ENCODE assay signal across 8 mouse cellular contexts in the genomic region with DNA sequence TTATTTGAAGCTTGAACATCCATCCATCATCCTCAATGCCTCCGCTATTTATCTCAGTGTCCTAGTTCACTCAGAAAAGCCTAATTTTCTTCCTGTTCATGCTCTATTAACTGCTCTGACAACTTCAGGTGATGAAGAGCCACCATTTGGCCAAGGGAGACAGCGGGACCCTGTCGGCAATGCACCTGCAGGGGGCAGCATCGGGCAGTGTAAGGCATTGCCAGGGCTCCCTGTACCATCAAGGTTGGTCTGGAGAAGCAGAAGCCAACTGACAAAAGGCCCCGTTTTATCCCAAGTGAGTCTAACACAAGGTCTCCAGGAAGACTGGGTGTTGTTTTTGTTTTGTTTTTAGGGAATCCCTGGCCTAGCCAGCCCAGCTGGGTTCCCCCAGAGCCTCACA. TPM values are rescaled to one million over a fixed set of nuclear protein-coding genes. Genes with fewer than 3 reads are reported as not detected.
DNase-seq lines count a peak whose midpoint lies in the region; ATAC-seq and TF ChIP-seq lines count a peak whose summit lies in the region.

No protein-coding gene starts in this region.

- H3K27ac ChIP-seq in heart, embryonic 12.5 days (ENCODE audit: poor library complexity, severe bottlenecking) = no peak overlapping the region
- no peak overlapping the region for H3K27ac ChIP-seq in kidney, postnatal 0 days
- no peak overlapping the region for H3K27ac ChIP-seq in liver, embryonic 11.5 days (ENCODE audit: low read depth, low read length)

- no peaks in the 10 kb centered on the region for H3K27me3 ChIP-seq in heart, embryonic 12.5 days (replicated peaks)
- no peaks in the 10 kb centered on the region for H3K27me3 ChIP-seq in kidney, postnatal 0 days (ENCODE audit: insufficient read depth, low read length)
- no peaks in the 10 kb centered on the region; the same call in 1 of the 2 replicates for H3K27me3 ChIP-seq in liver, embryonic 11.5 days (replicated peaks; ENCODE audit: control insufficient read depth, insufficient read depth, low read length)
- H3K27me3 ChIP-seq in splenic B cell, adult 2 months (ENCODE audit: control insufficient read depth, insufficient read depth, low read length, poor library complexity, severe bottlenecking) = no peaks in the 10 kb centered on the region

- peak; percentile 88 for DNase-seq in A20 (ENCODE audit: low read depth, low spot score)
- DNase-seq in brain, adult 2 months (ENCODE audit: low read depth, low spot score) = peak; percentile 94
- DNase-seq in kidney, postnatal 0 days (ENCODE audit: low spot score) = peak; percentile 97
- DNase-seq in liver, embryonic 11.5 days (ENCODE audit: low spot score) = peak; percentile 84
- peak; percentile 93 for DNase-seq in naive thymus-derived CD4-positive, alpha-beta T cell, adult 2 months (ENCODE audit: low read depth)
- DNase-seq in splenic B cell, adult 2 months (ENCODE audit: low read depth, low spot score) = peak; percentile 94

- no peak overlapping the region for H3K4me3 ChIP-seq in heart, embryonic 12.5 days
- H3K4me3 ChIP-seq in kidney, postnatal 0 days (replicated peaks; ENCODE audit: low read depth, low read length) = no peak overlapping the region
- no peak overlapping the region for H3K4me3 ChIP-seq in liver, embryonic 11.5 days (ENCODE audit: low read depth, low read length)

- ATAC-seq in erythroblast, adult 5-6 weeks (replicated peaks; ENCODE audit: low FRiP score, poor library complexity, severe bottlenecking) = peak; percentile 87
- peak; percentile 68; the same call in 1 of the 2 replicates for ATAC-seq in heart, embryonic 12.5 days (ENCODE audit: insufficient number of reproducible peaks, low FRiP score)
- ATAC-seq in kidney, postnatal 0 days (replicated peaks; ENCODE audit: low FRiP score, low read depth) = peak; percentile 61
- peak; percentile 79 for ATAC-seq in liver, embryonic 11.5 days (replicated peaks; ENCODE audit: low FRiP score)

- H3K9me3 ChIP-seq in heart, embryonic 12.5 days (replicated peaks) = no peaks in the 10 kb centered on the region
- H3K9me3 ChIP-seq in kidney, postnatal 0 days (replicated peaks; ENCODE audit: low read length) = no peaks in the 10 kb centered on the region
- H3K9me3 ChIP-seq in liver, embryonic 11.5 days (ENCODE audit: control insufficient read depth, low read length) = no peaks in the 10 kb centered on the region

- 6% methylated on average over 5 of the region's 5 CpGs for WGBS in heart, embryonic 12.5 days
- 3% methylated on average over 5 of the region's 5 CpGs for WGBS in kidney, postnatal 0 days
- WGBS in liver, embryonic 11.5 days = 5% methylated on average over 5 of the region's 5 CpGs

- TF ChIP-seq CTCF in kidney, postnatal 0 days (IDR thresholded peaks at IDR 0.05; ENCODE audit: low read depth) = peak; percentile 99

- H3K9ac ChIP-seq in heart, embryonic 12.5 days = no peak overlapping the region
- no peak overlapping the region for H3K9ac ChIP-seq in kidney, postnatal 0 days (ENCODE audit: low read depth, low read length)
- H3K9ac ChIP-seq in liver, embryonic 11.5 days (ENCODE audit: low read depth, low read length) = no peak overlapping the region

- no peaks in the 10 kb centered on the region for H3K36me3 ChIP-seq in heart, embryonic 12.5 days
- no peaks in the 10 kb centered on the region for H3K36me3 ChIP-seq in kidney, postnatal 0 days (ENCODE audit: insufficient read depth, low read length)
- H3K36me3 ChIP-seq in liver, embryonic 11.5 days (ENCODE audit: control insufficient read depth, insufficient read depth, low read length) = no peaks in the 10 kb centered on the region
- no peaks in the 10 kb centered on the region for H3K36me3 ChIP-seq in splenic B cell, adult 2 months (ENCODE audit: control insufficient read depth, insufficient read depth, low read length, poor library complexity, severe bottlenecking)

- H3K4me2 ChIP-seq in heart, embryonic 12.5 days = no peak overlapping the region
- H3K4me2 ChIP-seq in kidney, postnatal 0 days (ENCODE audit: low read length) = no peak overlapping the region
- H3K4me2 ChIP-seq in liver, embryonic 11.5 days = no peak overlapping the region

- H3K4me1 ChIP-seq in heart, embryonic 12.5 days (replicated peaks) = peaks cover 50% of the 10 kb centered on the region
- peaks cover 17% of the 10 kb centered on the region for H3K4me1 ChIP-seq in kidney, postnatal 0 days (replicated peaks; ENCODE audit: insufficient read depth, low read length)
- peaks cover 14% of the 10 kb centered on the region for H3K4me1 ChIP-seq in liver, embryonic 11.5 days (replicated peaks; ENCODE audit: control insufficient read depth, insufficient read depth, low read length)

RNA-seq across cellular contexts. Expression of gene Ier5, which starts 50.5 kb away (rescaled TPM):
- 7.5 and 9.0 TPM in 2 replicates for total RNA-seq in erythroblast, adult 5-6 weeks (2015; ENCODE audit: low replicate concordance)
- total RNA-seq in erythroblast, adult 5-6 weeks (2017; ENCODE audit: low replicate concordance) = 7.6 and 9.8 TPM in 2 replicates
- 8.9 and 10.9 TPM in 2 replicates for polyA plus RNA-seq in heart, embryonic 12.5 days (2016; fragmentation: Nextera tagmentation; extraction: Ambion mirVana)
- 8.0 and 11.4 TPM in 2 replicates for polyA plus RNA-seq in kidney, postnatal 0 days (2015; fragmentation: Nextera tagmentation; extraction: Ambion mirVana)
- 6.7 and 7.3 TPM in 2 replicates for polyA plus RNA-seq in liver, embryonic 11.5 days (2014; fragmentation: Nextera tagmentation; extraction: Ambion mirVana)
